Mouse (Mus musculus): Measurements from ENCODE around the gene Plekha6. TPM values are rescaled to one million over a fixed set of nuclear protein-coding genes. Genes with fewer than 3 reads are reported as not detected.

The Plekha6 gene
- total and polyA plus RNA-seq, 3 experiments, result 11.8 to 28.5 TPM; not detected in 1

DNA sequence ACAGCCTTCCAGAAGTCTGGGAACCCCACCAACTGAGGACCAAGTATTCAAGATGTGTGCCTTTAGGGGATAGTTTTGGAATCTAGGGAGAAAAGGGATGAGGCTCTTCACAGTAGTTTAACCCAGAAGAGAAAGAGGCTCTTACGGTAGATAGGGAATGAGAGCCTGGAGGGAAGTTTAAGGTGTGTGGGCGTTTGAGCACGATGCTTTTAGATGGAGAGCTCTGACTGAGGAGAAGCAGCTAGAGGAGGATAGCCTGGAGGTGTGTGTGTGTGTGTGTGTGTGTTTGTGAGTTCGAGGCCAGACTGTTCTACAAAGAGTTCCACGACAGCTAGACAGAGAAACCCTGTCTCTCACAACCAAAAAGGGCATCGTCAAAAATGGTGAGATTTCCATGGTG, 98.6 kb downstream of the Plekha6 start:
- no peak overlapping the region for H3K9ac ChIP-seq (ENCODE audit: control insufficient read depth, low read depth, low read length, poor library complexity, severe bottlenecking)
- no peaks in the 10 kb centered on the region for H3K9me3 ChIP-seq (replicated peaks; ENCODE audit: insufficient read depth, low read length)
- TF ChIP-seq MAZ (IDR thresholded peaks at IDR 0.05; ENCODE audit: low read depth, low read length), result no peak
- no peak for TF ChIP-seq ZMIZ1 (IDR thresholded peaks at IDR 0.05; ENCODE audit: low read depth, low read length)
- TF ChIP-seq JUND (IDR thresholded peaks at IDR 0.05; ENCODE audit: low read depth, low read length), result no peak
- TF ChIP-seq GABPA (IDR thresholded peaks at IDR 0.05; ENCODE audit: low read depth, low read length), result no peak
- TF ChIP-seq E2F4 (IDR thresholded peaks at IDR 0.05; ENCODE audit: borderline replicate concordance, low read depth, low read length), result no peak
- TF ChIP-seq NELFE (IDR thresholded peaks at IDR 0.05; ENCODE audit: low read depth, low read length), result no peak
- no peak for TF ChIP-seq UBTF (IDR thresholded peaks at IDR 0.05; ENCODE audit: borderline replicate concordance, insufficient read depth, low read depth, low read length)
- no peak for TF ChIP-seq CHD2 (IDR thresholded peaks at IDR 0.05; ENCODE audit: low read length)
- TF ChIP-seq SIN3A (IDR thresholded peaks at IDR 0.05; ENCODE audit: low read length), result no peak
- TF ChIP-seq ZNF384 (IDR thresholded peaks at IDR 0.05; ENCODE audit: low read depth, low read length), result no peak
- TF ChIP-seq MYC (IDR thresholded peaks at IDR 0.05; ENCODE audit: low read depth, low read length), result no peak
- no peak for TF ChIP-seq ZKSCAN1 (IDR thresholded peaks at IDR 0.05; ENCODE audit: low read depth, low read length)
- no peak for TF ChIP-seq POLR2A (IDR thresholded peaks at IDR 0.05; ENCODE audit: control insufficient read depth in 1 of 2, insufficient read depth in 1 of 2, low read depth in 1 of 2, low read length in 2 of 2, poor library complexity in 1 of 2)
- no peak for TF ChIP-seq MAX (IDR thresholded peaks at IDR 0.05; ENCODE audit: low read length)
- no peak for TF ChIP-seq POLR2AphosphoS2 (IDR thresholded peaks at IDR 0.05; ENCODE audit: low read length)
- TF ChIP-seq TBP (IDR thresholded peaks at IDR 0.05; ENCODE audit: low read depth, low read length), result no peak
- TF ChIP-seq MXI1 (IDR thresholded peaks at IDR 0.05; ENCODE audit: low read depth, low read length), result no peak
- no peak overlapping the region for H3K4me3 ChIP-seq (ENCODE audit: control insufficient read depth in 1 of 2, insufficient read depth in 1 of 2, low read depth in 2 of 2, low read length in 2 of 2)
- H3K4me1 ChIP-seq (ENCODE audit: control insufficient read depth in 1 of 2, insufficient read depth in 2 of 2, low read length in 2 of 2), result peaks cover 0 to 3% of the 10 kb centered on the region in 2 experiments; a peak in 1 of 4 replicates
- H3K27ac ChIP-seq (ENCODE audit: control insufficient read depth, low read depth, low read length), result no peak overlapping the region
- no peak for DNase-seq (ENCODE audit: low read depth, low spot score)
- H3K27me3 ChIP-seq (ENCODE audit: control insufficient read depth in 1 of 2, insufficient read depth in 2 of 2, low read length in 2 of 2), result no peaks in the 10 kb centered on the region
- H3K36me3 ChIP-seq (ENCODE audit: control insufficient read depth in 1 of 2, insufficient read depth in 2 of 2, low read length in 2 of 2), result peaks cover 0 to 5% of the 10 kb centered on the region in 2 experiments; a peak in 3 of 4 replicates
- no peaks in the 10 kb centered on the region for H3K79me2 ChIP-seq (ENCODE audit: control insufficient read depth, insufficient read depth, low read length, poor library complexity)

- Histone ChIP-seq H3K9ac (ENCODE audit: control insufficient read depth, low read depth, low read length, poor library complexity, severe bottlenecking) (no peak overlapping the region), H3K9me3 (replicated peaks; ENCODE audit: insufficient read depth, low read length) (no peaks in the 10 kb centered on the region), H3K27ac (ENCODE audit: control insufficient read depth, low read depth, low read length) (no peak overlapping the region), H3K79me2 (ENCODE audit: control insufficient read depth, insufficient read depth, low read length, poor library complexity) (no peaks in the 10 kb centered on the region), H3K27me3 (ENCODE audit: control insufficient read depth in 1 of 2, insufficient read depth in 2 of 2, low read length in 2 of 2) (no peaks in the 10 kb centered on the region), H3K4me3 (ENCODE audit: control insufficient read depth in 1 of 2, insufficient read depth in 1 of 2, low read depth in 2 of 2, low read length in 2 of 2) (no peak overlapping the region), H3K4me1 (ENCODE audit: control insufficient read depth in 1 of 2, insufficient read depth in 2 of 2, low read length in 2 of 2) (peaks cover 0 to 3% of the 10 kb centered on the region in 2 experiments; a peak in 1 of 4 replicates), H3K36me3 (ENCODE audit: control insufficient read depth in 1 of 2, insufficient read depth in 2 of 2, low read length in 2 of 2) (peaks cover 2 to 5% of the 10 kb centered on the region in 2 experiments; a peak in 3 of 4 replicates)
- TF ChIP-seq TCF12 (IDR thresholded peaks at IDR 0.05; ENCODE audit: low read depth, low read length) (no peak), POLR2A (IDR thresholded peaks at IDR 0.05; ENCODE audit: control insufficient read depth in 1 of 2, insufficient read depth in 1 of 2, low read depth in 1 of 2, low read length in 2 of 2, poor library complexity in 1 of 2) (no peak), CHD2 (IDR thresholded peaks at IDR 0.05; ENCODE audit: low read length) (no peak), NRF1 (IDR thresholded peaks at IDR 0.05; ENCODE audit: insufficient read depth, low read depth, low read length, poor library complexity, severe bottlenecking) (no peak), HCFC1 (IDR thresholded peaks at IDR 0.05; ENCODE audit: low read depth, low read length) (no peak), POLR2AphosphoS5 (IDR thresholded peaks at IDR 0.05; ENCODE audit: borderline replicate concordance, low read depth, low read length) (no peak), UBTF (IDR thresholded peaks at IDR 0.05; ENCODE audit: borderline replicate concordance, insufficient read depth, low read depth, low read length) (no peak), GABPA (IDR thresholded peaks at IDR 0.05; ENCODE audit: low read depth, low read length) (no peak), MAX (IDR thresholded peaks at IDR 0.05; ENCODE audit: low read length) (no peak), SMC3 (IDR thresholded peaks at IDR 0.05; ENCODE audit: low read depth, low read length) (no peak), ZC3H11A (IDR thresholded peaks at IDR 0.05; ENCODE audit: low read depth, low read length) (no peak), MEF2A (IDR thresholded peaks at IDR 0.05; ENCODE audit: extremely low read depth, insufficient replicate concordance, low read depth, low read length, poor library complexity, severe bottlenecking) (no peak), TAL1 (IDR thresholded peaks at IDR 0.05; ENCODE audit: low read length) (no peak)
- DNase-seq (ENCODE audit: low read depth, low spot score), result no peak
Measured at GRCm38 (mm10) chr1:133263134-133263533, 99.1 kb downstream of the Plekha6 start.

Measured in MEL (cell line).